Mouse (Mus musculus) heart, embryonic 15.5 days (tissue): ENCODE data around the gene Phf21a. TPM values are rescaled to one million over a fixed set of nuclear protein-coding genes. Genes with fewer than 3 reads are reported as not detected.
A peak's percentile ranks its signal among the peaks of the same experiment; 100 is the strongest.

Experiments
- ATAC-seq: fragments of 200-750 bp; cut with Nextera tagmentation; replicated peaks from 2 replicates; pipeline ENCODE4 v1.8.0; 2017; ENCODE audit warnings: low read depth, moderate TSS enrichment; ENCODE audit not compliant: insufficient number of reproducible peaks, insufficient read depth, low FRiP score
- H3K27ac ChIP-seq: fragments of 300-500 bp; sonication (generic); 2 replicates; pipeline ENCODE4 v1.5.1; 2015; ENCODE audit warnings: mild to moderate bottlenecking, inconsistent platforms
- H3K27me3 ChIP-seq: fragments of 300-500 bp; sonication (generic); 2 replicates; pipeline ENCODE4 v1.6.1; 2015; ENCODE audit warnings: inconsistent platforms
- H3K36me3 ChIP-seq: fragments of 300-500 bp; sonication (generic); 2 replicates; pipeline ENCODE4 v1.6.1; 2015; ENCODE audit warnings: mild to moderate bottlenecking, inconsistent platforms
- H3K4me1 ChIP-seq: fragments of 300-500 bp; sonication (generic); replicated peaks from 2 replicates; pipeline ENCODE4 v1.6.1; 2015; ENCODE audit warnings: inconsistent platforms
- H3K4me2 ChIP-seq: fragments of 300-500 bp; sonication (generic); 2 replicates; pipeline ENCODE4 v1.6.1; 2015; ENCODE audit warnings: inconsistent platforms, mild to moderate bottlenecking, moderate library complexity
- H3K4me3 ChIP-seq: fragments of 300-500 bp; sonication (generic); 2 replicates; pipeline ENCODE4 v1.5.1; 2015; ENCODE audit warnings: mild to moderate bottlenecking, inconsistent platforms
- H3K9ac ChIP-seq: fragments of 300-500 bp; sonication (generic); 2 replicates; pipeline ENCODE4 v1.6.1; 2015; ENCODE audit warnings: mild to moderate bottlenecking, inconsistent platforms
- H3K9me3 ChIP-seq: fragments of 300-500 bp; sonication (generic); replicated peaks from 2 replicates; pipeline ENCODE4 v1.6.1; 2016; ENCODE audit warnings: inconsistent platforms
- WGBS: fragments of 180-500 bp; shearing (Covaris S2); methylation state at CpG from one replicate; pipeline ENCODE4 v1.1.7; 2015; ENCODE audit warnings: mixed read lengths; 5-methylcytosine and 5-hydroxymethylcytosine counted together
- polyA plus RNA-seq: library from polyadenylated mRNA; unstranded; fragments of >200 nt; fragmentation: Nextera tagmentation; extraction: Ambion mirVana; gene quantifications from 2 replicates; pipeline ENCODE4 v1.2.1, GENCODE M21; 2015

The Phf21a gene
- polyA plus RNA-seq, 1 experiment from 2014 or later: 15.0 TPM

DNA sequence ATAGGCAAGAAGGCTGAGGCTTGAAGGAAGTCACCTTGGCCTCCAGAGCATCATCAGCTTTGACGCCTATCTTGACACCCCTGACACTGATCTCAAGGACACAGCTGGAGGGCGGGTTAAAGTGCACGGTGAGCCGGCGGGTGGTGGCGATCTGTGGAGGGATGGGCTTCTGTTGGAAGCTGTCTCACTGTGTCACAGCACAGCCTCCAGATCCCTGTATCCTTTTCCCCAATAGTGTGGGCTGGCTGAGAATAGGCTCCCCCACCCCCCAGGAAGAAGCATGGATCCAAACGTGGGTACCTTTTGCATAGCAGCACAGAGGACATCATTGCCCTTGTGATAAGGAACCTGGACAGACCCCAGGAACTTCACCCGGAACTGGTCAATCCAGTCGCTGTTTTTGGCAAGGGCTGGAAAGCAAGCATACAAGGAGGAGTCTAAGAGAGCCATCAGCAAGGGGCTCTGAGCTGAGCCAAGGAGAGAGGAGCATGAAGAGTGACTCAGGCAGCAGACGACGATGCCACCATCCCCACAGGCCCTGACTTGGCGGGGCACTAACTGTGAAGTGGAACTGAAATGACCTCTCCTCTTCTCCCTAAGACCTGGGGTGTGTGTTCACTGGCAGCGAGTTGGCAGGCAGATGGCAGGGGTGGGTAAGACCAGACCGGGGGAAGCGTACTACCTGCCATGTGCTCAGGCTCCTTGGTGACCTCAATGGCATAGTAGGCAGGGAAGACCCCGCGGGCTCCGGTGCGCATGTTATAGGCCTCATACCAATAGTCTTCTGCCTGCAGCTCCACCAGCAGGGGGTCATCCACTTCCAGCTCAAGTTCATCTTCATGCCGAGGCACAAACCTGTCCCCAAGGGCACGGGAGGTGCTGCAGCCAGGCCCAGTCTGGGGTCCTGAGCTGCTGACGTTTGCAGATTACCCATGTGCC lies 292.5 kb downstream of the Phf21a start:
- peaks cover 5% of the 10 kb centered on the region; the same call in 1 of the 2 replicates for H3K36me3 ChIP-seq
- 69% methylated on average over 22 of the region's 22 CpGs for WGBS

DNA sequence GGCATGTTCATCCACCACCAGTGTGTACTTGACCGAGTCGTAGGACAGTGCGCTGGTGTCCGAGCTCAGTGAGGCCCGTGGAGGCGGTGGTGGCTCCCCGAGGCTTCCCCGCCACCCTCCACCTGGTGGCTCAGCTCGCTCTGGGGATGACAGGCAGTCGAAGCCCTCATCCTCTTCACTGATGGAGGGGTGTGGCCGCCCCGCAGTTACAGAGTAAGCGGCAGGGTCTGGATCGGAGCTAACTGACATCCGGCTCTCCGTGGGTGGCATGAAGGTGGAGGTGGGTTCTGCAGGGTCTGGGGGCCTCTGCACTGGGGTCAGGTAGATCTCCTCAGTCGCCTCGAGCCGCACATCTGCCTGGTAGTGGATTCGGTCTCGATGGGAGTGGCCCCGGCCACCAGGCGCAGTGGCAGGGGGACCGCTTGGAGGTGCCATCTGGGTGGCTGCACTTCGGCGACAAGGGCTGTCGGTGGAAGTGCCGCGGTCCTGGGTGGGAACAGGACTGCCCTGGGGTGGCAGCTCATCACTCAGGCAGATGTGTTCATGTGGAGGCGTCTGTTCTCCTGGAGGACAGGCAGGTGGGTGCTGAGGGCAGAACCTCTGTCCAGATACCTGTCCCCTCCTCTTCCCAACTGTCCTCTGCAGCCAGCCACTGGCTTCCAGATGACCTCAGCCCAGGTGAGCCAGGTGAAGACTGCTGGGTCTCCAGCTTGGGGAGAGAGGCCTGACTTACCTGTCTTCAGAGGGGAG lies 294.1 kb downstream of the Phf21a start:
- H3K36me3 ChIP-seq: no peaks in the 10 kb centered on the region
- H3K27me3 ChIP-seq: peaks cover 28% of the 10 kb centered on the region
- no peaks in the 10 kb centered on the region for H3K9me3 ChIP-seq
- H3K27ac ChIP-seq: no peak overlapping the region
- ATAC-seq: no peak
- no peak overlapping the region for H3K4me2 ChIP-seq
- peaks cover 31% of the 10 kb centered on the region for H3K4me1 ChIP-seq
- WGBS: 85% methylated on average over 30 of the region's 30 CpGs
- no peak overlapping the region for H3K9ac ChIP-seq
- H3K4me3 ChIP-seq: no peak overlapping the region

More for the DNA sequence above, 292.5 kb downstream of the Phf21a start:
- no peak for ATAC-seq
- no peak overlapping the region for H3K27ac ChIP-seq
- no peak overlapping the region for H3K9ac ChIP-seq
- H3K27me3 ChIP-seq: 0 out of 2 replicates have a peak, but pooled peaks cover 15% of the 10 kb centered on the region
- H3K9me3 ChIP-seq: no peaks in the 10 kb centered on the region
- H3K4me3 ChIP-seq: no peak overlapping the region
- H3K4me2 ChIP-seq: no peak overlapping the region
- peaks cover 23% of the 10 kb centered on the region for H3K4me1 ChIP-seq

DNA sequence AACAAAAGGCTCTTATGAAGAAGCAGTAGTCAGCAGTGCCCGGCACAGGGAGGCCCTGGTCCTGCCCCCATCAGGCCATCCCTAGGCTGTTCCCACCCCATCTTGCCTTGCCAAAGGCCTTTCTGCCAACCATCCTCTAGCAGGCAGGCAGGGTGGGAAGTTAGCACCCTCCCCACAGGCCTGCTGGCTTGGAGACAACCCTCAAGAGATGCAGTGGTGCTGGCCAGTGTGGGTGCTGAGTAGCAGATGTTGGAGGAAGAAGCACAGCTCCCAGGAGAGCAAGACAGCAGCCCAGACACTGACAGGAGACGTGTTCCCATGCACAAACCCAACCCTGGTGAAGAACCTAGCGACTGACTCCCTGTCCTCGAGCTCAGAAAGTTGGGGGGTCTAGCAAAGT lies 294.7 kb downstream of the Phf21a start:
- H3K36me3 ChIP-seq: no peaks in the 10 kb centered on the region
- no peak overlapping the region for H3K4me3 ChIP-seq
- ATAC-seq: no peak
- H3K9me3 ChIP-seq: no peaks in the 10 kb centered on the region
- no peak overlapping the region for H3K27ac ChIP-seq
- no peak overlapping the region for H3K9ac ChIP-seq
- WGBS: 82% methylated on average over 4 of the region's 4 CpGs
- no peak overlapping the region for H3K4me2 ChIP-seq
- H3K4me1 ChIP-seq: peaks cover 37% of the 10 kb centered on the region
- H3K27me3 ChIP-seq: peaks cover 34% of the 10 kb centered on the region

DNA sequence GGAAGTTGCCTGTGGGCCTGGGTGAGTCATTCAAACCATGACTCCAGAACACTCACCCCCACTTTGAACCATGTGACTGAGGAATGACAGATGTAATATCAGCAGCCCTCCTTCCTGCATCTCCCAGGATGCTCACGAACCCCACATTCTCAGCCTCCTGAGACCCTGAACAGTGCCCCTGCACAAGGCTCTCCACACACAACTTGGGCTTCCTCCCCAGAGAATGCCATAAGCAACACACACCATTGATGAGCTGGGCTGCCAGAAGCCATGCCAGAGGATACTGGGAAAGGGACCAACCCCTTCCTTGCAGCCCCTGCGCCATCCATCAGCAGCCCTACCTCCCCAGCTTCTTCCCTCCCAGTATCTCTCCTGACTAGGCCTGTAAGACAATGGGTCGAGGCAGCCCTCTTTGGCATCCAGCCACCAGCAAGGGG lies 295.2 kb downstream of the Phf21a start:
- Histone ChIP-seq H3K4me2 (peak overlapping the region; percentile 92), H3K4me1 (peaks cover 38% of the 10 kb centered on the region), H3K9ac (no peak overlapping the region), H3K27me3 (peaks cover 39% of the 10 kb centered on the region), H3K4me3 (peak overlapping the region; percentile 59; the same call in 1 of the 2 replicates), H3K27ac (no peak overlapping the region), H3K9me3 (no peaks in the 10 kb centered on the region), H3K36me3 (no peaks in the 10 kb centered on the region)
- ATAC-seq: no peak
- 49% methylated on average over 3 of the region's 3 CpGs for WGBS

DNA sequence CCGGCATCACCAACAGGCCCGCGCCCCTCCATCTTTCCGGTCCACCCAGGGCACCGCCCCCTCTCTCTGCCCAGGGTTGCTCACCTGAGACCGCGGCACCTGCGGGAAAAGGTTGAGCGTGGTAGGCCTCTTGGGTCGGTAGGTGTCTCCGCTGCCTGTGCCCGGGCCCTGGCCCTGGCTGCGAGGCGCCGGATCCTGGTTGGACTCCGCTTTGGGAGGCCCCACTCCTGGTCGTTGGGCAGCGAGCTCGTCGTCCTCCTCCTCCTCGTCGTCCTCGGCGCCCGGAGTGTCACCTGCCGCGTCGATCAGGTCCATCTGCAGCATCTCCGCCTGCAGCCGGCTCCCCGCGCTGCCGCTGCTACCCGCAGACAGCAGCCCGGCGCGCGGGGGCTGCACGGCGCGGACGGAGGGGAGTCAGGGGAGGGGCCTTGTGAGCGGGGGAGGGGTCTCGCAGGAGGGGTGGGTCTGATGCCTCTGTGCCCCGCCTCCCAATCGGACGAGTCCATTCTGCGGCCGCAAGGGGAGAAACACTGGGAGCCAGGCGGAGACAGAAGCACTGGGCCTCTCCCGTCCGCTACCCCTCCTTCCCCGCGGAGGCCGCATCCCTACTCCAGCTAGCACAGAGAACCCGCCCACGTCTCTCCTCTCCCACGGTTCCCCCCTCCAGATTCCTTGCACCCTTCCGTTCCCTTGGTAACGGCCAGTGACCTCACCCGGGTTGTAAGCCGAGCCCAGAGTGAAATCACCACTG lies 296.1 kb downstream of the Phf21a start:
- Histone ChIP-seq H3K4me3 (peak overlapping the region; percentile 59), H3K27me3 (peaks cover 48% of the 10 kb centered on the region), H3K4me2 (peak overlapping the region; percentile 92), H3K4me1 (peaks cover 38% of the 10 kb centered on the region), H3K27ac (0 out of 2 replicates have a peak overlapping the region, but pooled peaks have one; percentile 26), H3K36me3 (no peaks in the 10 kb centered on the region), H3K9me3 (no peaks in the 10 kb centered on the region), H3K9ac (peak overlapping the region; percentile 53)
- WGBS: 2% methylated on average over 57 of the region's 62 CpGs
- peak; percentile 77 for ATAC-seq

DNA sequence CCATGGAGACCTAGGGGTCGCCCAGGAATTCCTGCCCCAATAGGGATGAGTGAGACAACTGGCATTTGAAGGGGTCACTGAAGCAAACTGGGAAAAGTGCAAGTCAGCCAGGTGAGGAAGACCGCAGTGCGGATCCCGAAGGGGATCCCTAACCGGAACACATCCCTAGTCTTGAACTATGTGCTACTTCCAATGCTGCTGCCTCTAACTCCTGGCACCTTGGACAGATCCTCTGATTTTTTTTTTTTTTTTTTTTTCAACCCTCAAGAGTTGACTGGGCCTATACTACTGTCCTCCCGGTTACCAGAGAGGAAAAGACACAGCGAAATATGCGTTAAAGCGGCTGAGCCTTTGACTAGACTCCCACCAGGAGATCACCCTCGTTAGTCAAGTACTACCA lies 296.7 kb downstream of the Phf21a start:
- H3K4me1 ChIP-seq: peaks cover 38% of the 10 kb centered on the region
- H3K9me3 ChIP-seq: no peaks in the 10 kb centered on the region
- no peak overlapping the region for H3K27ac ChIP-seq
- WGBS: 10% methylated on average over 10 of the region's 10 CpGs
- H3K9ac ChIP-seq: peak overlapping the region; percentile 53; the same call in 1 of the 2 replicates
- H3K36me3 ChIP-seq: no peaks in the 10 kb centered on the region
- no peak for ATAC-seq
- peak overlapping the region; percentile 92 for H3K4me2 ChIP-seq
- H3K4me3 ChIP-seq: peak overlapping the region; percentile 59
- H3K27me3 ChIP-seq: peaks cover 53% of the 10 kb centered on the region

DNA sequence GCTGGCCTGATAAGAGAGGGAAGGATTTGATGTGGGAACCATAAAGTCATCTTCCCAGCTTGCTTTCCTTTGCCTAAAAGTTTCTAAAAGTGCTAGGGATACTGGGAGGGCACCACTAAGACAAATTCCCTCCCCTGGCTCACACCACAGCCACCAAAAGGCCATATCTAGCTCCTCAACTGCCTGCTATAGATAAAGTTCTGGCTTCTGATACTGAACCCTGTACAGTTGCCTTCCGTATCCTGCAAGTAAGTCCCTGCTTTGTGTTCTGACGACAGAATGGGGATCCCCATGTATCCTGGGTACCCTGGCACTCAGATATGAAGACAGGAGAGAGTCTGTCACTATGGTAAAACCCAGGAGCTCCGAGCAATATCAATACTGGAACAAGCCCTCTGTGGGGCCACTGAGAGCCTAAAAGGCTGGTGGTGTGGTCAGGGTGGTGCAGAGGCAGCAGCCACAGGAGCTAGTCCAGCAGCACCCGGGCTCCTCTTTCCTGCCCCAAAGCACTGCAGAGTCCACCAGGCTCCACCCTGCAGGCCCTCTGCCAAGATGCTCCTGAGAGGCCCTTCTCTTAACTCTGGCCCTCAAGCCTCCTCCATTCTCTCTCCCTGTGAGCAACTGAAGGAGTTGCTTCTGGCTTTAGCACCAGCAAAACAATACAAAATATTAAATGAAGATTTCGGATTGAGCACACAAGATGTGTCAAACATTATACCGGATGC lies 297.5 kb downstream of the Phf21a start:
- no peak overlapping the region for H3K4me2 ChIP-seq
- H3K27ac ChIP-seq: no peak overlapping the region
- no peak overlapping the region for H3K4me3 ChIP-seq
- H3K9me3 ChIP-seq: no peaks in the 10 kb centered on the region
- no peak for ATAC-seq
- peaks cover 59% of the 10 kb centered on the region for H3K27me3 ChIP-seq
- H3K36me3 ChIP-seq: no peaks in the 10 kb centered on the region
- peaks cover 38% of the 10 kb centered on the region for H3K4me1 ChIP-seq
- no peak overlapping the region for H3K9ac ChIP-seq
- 65% methylated on average over 6 of the region's 6 CpGs for WGBS

DNA sequence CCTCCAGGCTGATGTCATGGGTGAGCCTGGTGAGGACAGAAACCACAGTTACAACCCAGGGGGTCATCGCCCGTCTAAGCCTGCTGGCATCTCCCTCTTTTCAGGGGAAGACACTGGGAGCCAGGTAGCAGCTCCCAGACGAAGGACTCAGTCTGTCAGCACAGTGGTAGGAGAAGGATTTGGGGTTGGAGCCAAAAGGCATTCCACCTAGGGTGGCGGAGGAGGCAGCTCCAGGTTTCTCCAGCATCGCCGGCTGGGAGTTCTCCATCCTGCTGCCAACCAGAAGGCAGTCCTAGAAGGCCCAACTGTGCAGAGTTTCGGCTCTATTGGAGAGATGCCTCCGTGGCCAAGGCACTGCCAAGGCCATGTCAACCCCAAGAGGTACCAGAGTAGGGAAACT lies 298.2 kb downstream of the Phf21a start:
- no peaks in the 10 kb centered on the region for H3K36me3 ChIP-seq
- no peak overlapping the region for H3K9ac ChIP-seq
- WGBS: 81% methylated on average over 8 of the region's 8 CpGs
- H3K9me3 ChIP-seq: no peaks in the 10 kb centered on the region
- ATAC-seq: no peak
- H3K4me2 ChIP-seq: no peak overlapping the region
- H3K4me3 ChIP-seq: no peak overlapping the region
- H3K4me1 ChIP-seq: peaks cover 38% of the 10 kb centered on the region
- H3K27me3 ChIP-seq: peaks cover 64% of the 10 kb centered on the region
- H3K27ac ChIP-seq: no peak overlapping the region

DNA sequence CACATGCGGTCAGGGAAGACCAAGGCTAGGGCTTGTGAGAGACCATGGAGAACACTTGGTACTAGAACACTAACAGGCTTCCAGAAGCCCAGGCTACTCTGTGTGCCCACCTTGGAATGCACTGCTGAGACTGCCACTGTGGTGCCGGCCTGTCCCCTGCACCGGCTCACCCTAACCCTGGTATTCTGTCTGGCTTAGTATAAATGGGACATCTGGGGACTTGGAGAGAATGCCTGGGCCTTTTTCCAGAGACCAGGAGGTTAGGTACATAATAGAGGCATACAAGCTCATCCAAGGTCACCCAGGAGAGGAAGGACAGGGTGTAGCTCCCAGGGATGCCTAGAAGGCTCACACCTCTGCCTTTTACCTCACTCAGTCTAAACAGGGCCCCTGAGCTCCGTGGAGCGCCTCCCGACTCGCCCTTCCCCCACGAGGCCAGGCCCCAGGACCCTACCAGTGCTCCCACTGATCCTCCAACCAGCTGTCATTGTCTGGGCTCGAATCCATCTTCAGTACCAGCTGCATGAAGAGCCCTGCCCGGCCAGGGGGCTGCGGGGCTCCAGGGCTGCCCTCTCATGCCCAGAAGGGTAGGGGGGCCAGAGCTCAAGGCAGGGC lies 298.9 kb downstream of the Phf21a start:
- Histone ChIP-seq H3K4me1 (peaks cover 38% of the 10 kb centered on the region), H3K4me3 (peak overlapping the region; percentile 33), H3K9ac (peak overlapping the region; percentile 22), H3K4me2 (peak overlapping the region; percentile 51), H3K9me3 (no peaks in the 10 kb centered on the region), H3K27ac (no peak overlapping the region), H3K36me3 (no peaks in the 10 kb centered on the region), H3K27me3 (peaks cover 69% of the 10 kb centered on the region)
- ATAC-seq: no peak
- 28% methylated on average over 11 of the region's 11 CpGs for WGBS
